ENCODE assay signal across 10 mouse cellular contexts in the genomic region with DNA sequence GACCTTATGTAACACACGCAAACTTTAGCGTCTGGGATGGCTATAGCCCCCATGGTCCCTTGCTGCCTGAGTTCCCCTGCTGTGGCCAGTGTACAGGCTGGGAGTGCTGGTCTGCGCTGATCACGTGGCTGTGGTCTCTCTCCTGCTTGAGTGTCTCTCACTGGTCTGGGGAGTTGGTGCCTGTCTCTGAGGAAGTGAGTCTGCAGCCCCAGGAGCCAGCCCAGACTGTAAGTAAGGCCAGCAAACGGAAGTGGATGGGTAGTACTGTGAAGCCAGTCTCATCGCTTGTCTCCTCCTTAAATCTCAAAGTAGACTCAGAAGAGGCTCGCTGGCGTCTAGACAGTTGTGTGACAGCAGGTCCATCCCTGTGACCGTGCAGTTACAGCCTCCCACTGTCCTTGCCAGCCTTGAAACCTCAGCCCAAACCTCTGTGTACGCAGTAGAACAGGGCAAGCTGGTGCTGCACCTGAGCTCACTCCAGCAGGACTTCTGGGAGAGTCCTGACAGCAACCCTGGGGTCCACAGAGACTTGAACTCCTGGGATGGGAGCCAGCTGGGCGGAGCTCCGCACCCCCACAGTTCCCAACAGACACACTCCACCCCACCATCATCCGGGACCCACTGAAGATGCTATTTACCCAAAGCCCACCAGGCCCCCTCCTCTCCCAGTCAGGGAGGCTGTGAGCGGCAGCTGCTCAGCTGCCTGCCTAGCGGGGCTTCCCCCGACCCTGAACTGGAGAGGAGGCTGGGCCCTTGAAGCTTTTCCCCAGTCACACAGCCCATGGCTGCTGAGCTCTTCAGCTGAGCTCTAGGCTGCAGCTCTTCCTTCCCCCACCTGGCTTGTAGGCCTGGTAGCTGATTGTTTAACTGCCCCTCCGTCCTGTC. TPM values are rescaled to one million over a fixed set of nuclear protein-coding genes. Genes with fewer than 3 reads are reported as not detected.
DNase-seq lines count a peak whose midpoint lies in the region; ATAC-seq lines count a peak whose summit lies in the region.
"Had no signal": no experiment of that assay in that cellular context is flagged by ENCODE, and none has a peak within 500 bp of the region (broad histone marks: within the 10 kb centered on the region; RNA-seq: fewer than 3 reads in every experiment).

No protein-coding gene starts in this region.

- no peak for ATAC-seq in hindbrain, embryonic 11.5 days (ENCODE audit: low FRiP score)
- peak; percentile 67 for ATAC-seq in midbrain, embryonic 13.5 days
- ATAC-seq in midbrain, embryonic 16.5 days, result no peak
- ATAC-seq in intestine, embryonic 16.5 days, result no peak; the same call in 1 of the 2 replicates
- ATAC-seq in stomach, embryonic 14.5 days (ENCODE audit: insufficient number of reproducible peaks, insufficient read depth, low FRiP score, low read depth), result 0 out of 2 replicates have a peak, but pooled peaks have one; percentile 12
- ATAC-seq: inflammation-experienced regulatory T-cells, adult 6 months had no signal

- no peaks in the 10 kb centered on the region for H3K27me3 ChIP-seq in hindbrain, embryonic 10.5 days (ENCODE audit: insufficient read depth, poor library complexity, severe bottlenecking)
- no peaks in the 10 kb centered on the region for H3K27me3 ChIP-seq in hindbrain, embryonic 11.5 days (ENCODE audit: control insufficient read depth, insufficient read depth, low read length)
- H3K27me3 ChIP-seq in midbrain, embryonic 13.5 days, result no peaks in the 10 kb centered on the region
- no peaks in the 10 kb centered on the region for H3K27me3 ChIP-seq in midbrain, embryonic 16.5 days (ENCODE audit: control insufficient read depth, insufficient read depth, low read depth, low read length)
- H3K27me3 ChIP-seq in intestine, embryonic 16.5 days (replicated peaks; ENCODE audit: control insufficient read depth, insufficient read depth, low read length), result no peaks in the 10 kb centered on the region
- no peaks in the 10 kb centered on the region for H3K27me3 ChIP-seq in stomach, embryonic 14.5 days (ENCODE audit: control insufficient read depth, insufficient read depth, low read length)

- H3K9me3 ChIP-seq in hindbrain, embryonic 10.5 days, result peaks cover 6% of the 10 kb centered on the region; the same call in 1 of the 2 replicates
- no peaks in the 10 kb centered on the region for H3K9me3 ChIP-seq in hindbrain, embryonic 11.5 days (ENCODE audit: control insufficient read depth, low read length)
- no peaks in the 10 kb centered on the region for H3K9me3 ChIP-seq in midbrain, embryonic 13.5 days
- no peaks in the 10 kb centered on the region for H3K9me3 ChIP-seq in midbrain, embryonic 16.5 days (replicated peaks; ENCODE audit: control insufficient read depth, low read length, poor library complexity, severe bottlenecking)
- no peaks in the 10 kb centered on the region for H3K9me3 ChIP-seq in intestine, embryonic 16.5 days (ENCODE audit: control insufficient read depth, low read length)
- H3K9me3 ChIP-seq in stomach, embryonic 14.5 days (ENCODE audit: control insufficient read depth, low read depth, low read length), result no peaks in the 10 kb centered on the region

- H3K4me1 ChIP-seq in hindbrain, embryonic 10.5 days (replicated peaks), result peaks cover 35% of the 10 kb centered on the region
- H3K4me1 ChIP-seq in hindbrain, embryonic 11.5 days (replicated peaks; ENCODE audit: control insufficient read depth, insufficient read depth, low read length), result peaks cover 2% of the 10 kb centered on the region; the same call in 1 of the 2 replicates
- peaks cover 16% of the 10 kb centered on the region for H3K4me1 ChIP-seq in midbrain, embryonic 13.5 days (replicated peaks)
- no peaks in the 10 kb centered on the region for H3K4me1 ChIP-seq in midbrain, embryonic 16.5 days (ENCODE audit: control insufficient read depth, insufficient read depth, low read length)
- peaks cover 14% of the 10 kb centered on the region for H3K4me1 ChIP-seq in intestine, embryonic 16.5 days (ENCODE audit: control insufficient read depth, insufficient read depth, low read length)
- H3K4me1 ChIP-seq in stomach, embryonic 14.5 days (ENCODE audit: control insufficient read depth, insufficient read depth, low read length), result peaks cover 17% of the 10 kb centered on the region

- no peak for DNase-seq in hindbrain, embryonic 10.5 days (ENCODE audit: low spot score)
- DNase-seq in hindbrain, embryonic 11.5 days (ENCODE audit: low spot score), result no peak
- no peak for DNase-seq in gastrocnemius, postnatal 4 days (ENCODE audit: low spot score in 2 of 2)
- DNase-seq in ovary, postnatal 14 days (ENCODE audit: low spot score), result no peak
- DNase-seq: thymus, postnatal 36 days had no signal

- 74% methylated on average over 17 of the region's 17 CpGs for WGBS in hindbrain, embryonic 10.5 days
- WGBS in hindbrain, embryonic 11.5 days, result 74% methylated on average over 17 of the region's 17 CpGs
- 63% methylated on average over 17 of the region's 17 CpGs for WGBS in midbrain, embryonic 13.5 days
- 64% methylated on average over 17 of the region's 17 CpGs for WGBS in midbrain, embryonic 16.5 days
- WGBS in intestine, embryonic 16.5 days, result 60% methylated on average over 17 of the region's 17 CpGs
- WGBS in stomach, embryonic 14.5 days, result 60% methylated on average over 17 of the region's 17 CpGs

- no peak overlapping the region for H3K4me3 ChIP-seq in hindbrain, embryonic 10.5 days
- no peak overlapping the region for H3K4me3 ChIP-seq in hindbrain, embryonic 11.5 days (ENCODE audit: low read depth, low read length)
- H3K4me3 ChIP-seq in midbrain, embryonic 13.5 days (replicated peaks), result no peak overlapping the region
- H3K4me3 ChIP-seq in midbrain, embryonic 16.5 days (ENCODE audit: low read depth, low read length), result no peak overlapping the region
- no peak overlapping the region for H3K4me3 ChIP-seq in intestine, embryonic 16.5 days (ENCODE audit: low read length)
- no peak overlapping the region for H3K4me3 ChIP-seq in stomach, embryonic 14.5 days (ENCODE audit: low read depth, low read length)

- peak overlapping the region; percentile 37 for H3K27ac ChIP-seq in hindbrain, embryonic 10.5 days
- H3K27ac ChIP-seq in hindbrain, embryonic 11.5 days (ENCODE audit: low read depth, low read length), result no peak overlapping the region
- peak overlapping the region; percentile 47 for H3K27ac ChIP-seq in midbrain, embryonic 13.5 days
- no peak overlapping the region for H3K27ac ChIP-seq in midbrain, embryonic 16.5 days (ENCODE audit: low read length)
- peak overlapping the region; percentile 5 for H3K27ac ChIP-seq in intestine, embryonic 16.5 days (ENCODE audit: low read length)
- H3K27ac ChIP-seq in stomach, embryonic 14.5 days (ENCODE audit: low read length), result peak overlapping the region; percentile 52; the same call in 1 of the 2 replicates

- H3K36me3 ChIP-seq in hindbrain, embryonic 10.5 days, result peaks cover 41% of the 10 kb centered on the region
- H3K36me3 ChIP-seq in hindbrain, embryonic 11.5 days (ENCODE audit: control insufficient read depth, insufficient read depth, low read length), result no peaks in the 10 kb centered on the region
- 0 out of 2 replicates have a peak, but pooled peaks cover 5% of the 10 kb centered on the region for H3K36me3 ChIP-seq in midbrain, embryonic 13.5 days
- H3K36me3 ChIP-seq in midbrain, embryonic 16.5 days (ENCODE audit: control insufficient read depth, insufficient read depth, low read length), result peaks cover 4% of the 10 kb centered on the region; the same call in 1 of the 2 replicates
- H3K36me3 ChIP-seq in intestine, embryonic 16.5 days (ENCODE audit: control insufficient read depth, insufficient read depth, low read length), result 0 out of 2 replicates have a peak, but pooled peaks cover 8% of the 10 kb centered on the region
- peaks cover 6% of the 10 kb centered on the region for H3K36me3 ChIP-seq in stomach, embryonic 14.5 days (ENCODE audit: control insufficient read depth, insufficient read depth, low read length)

- H3K4me2 ChIP-seq in hindbrain, embryonic 11.5 days (replicated peaks; ENCODE audit: low read depth, low read length), result no peak overlapping the region
- no peak overlapping the region for H3K4me2 ChIP-seq in midbrain, embryonic 13.5 days (replicated peaks)
- no peak overlapping the region for H3K4me2 ChIP-seq in midbrain, embryonic 16.5 days (ENCODE audit: low read length)
- H3K4me2 ChIP-seq in intestine, embryonic 16.5 days (ENCODE audit: low read depth, low read length), result no peak overlapping the region
- no peak overlapping the region for H3K4me2 ChIP-seq in stomach, embryonic 14.5 days (replicated peaks; ENCODE audit: low read depth, low read length)

- no peak overlapping the region for H3K9ac ChIP-seq in hindbrain, embryonic 11.5 days (ENCODE audit: low read depth, low read length)
- peak overlapping the region; percentile 4; the same call in 1 of the 2 replicates for H3K9ac ChIP-seq in midbrain, embryonic 13.5 days (replicated peaks)
- no peak overlapping the region for H3K9ac ChIP-seq in midbrain, embryonic 16.5 days (ENCODE audit: low read depth, low read length)
- no peak overlapping the region for H3K9ac ChIP-seq in intestine, embryonic 16.5 days (ENCODE audit: low read depth, low read length)
- H3K9ac ChIP-seq in stomach, embryonic 14.5 days (replicated peaks; ENCODE audit: low read depth, low read length), result no peak overlapping the region

RNA-seq across cellular contexts. Expression of gene Fance, which starts 18.6 kb away (rescaled TPM):
- 32.6 and 32.9 TPM in 2 replicates for polyA plus RNA-seq in hindbrain, embryonic 10.5 days (2016; fragmentation: Nextera tagmentation; extraction: Ambion mirVana)
- 18.7 and 22.5 TPM in 2 replicates for polyA plus RNA-seq in hindbrain, embryonic 11.5 days (2014; fragmentation: Nextera tagmentation; extraction: Ambion mirVana)
- polyA plus RNA-seq in midbrain, embryonic 13.5 days (2015; fragmentation: Nextera tagmentation; extraction: Ambion mirVana), result 20.2 and 26.9 TPM in 2 replicates
- polyA plus RNA-seq in midbrain, embryonic 16.5 days (2015; fragmentation: Nextera tagmentation; extraction: Ambion mirVana), result 25.2 and 26.3 TPM in 2 replicates
- polyA plus RNA-seq in intestine, embryonic 16.5 days (2015; fragmentation: Nextera tagmentation; extraction: Ambion mirVana), result 20.2 and 21.8 TPM in 2 replicates
- 26.5 and 29.9 TPM in 2 replicates for polyA plus RNA-seq in stomach, embryonic 14.5 days (2014; fragmentation: Nextera tagmentation; extraction: Ambion mirVana)
- 10 to 100 TPM; 24.9 to 25.4 TPM for total RNA-seq in gastrocnemius, postnatal 4 days (2021)

RNA-seq across cellular contexts. Expression of gene Rpl10a, which starts 33.6 kb away (rescaled TPM):
- polyA plus RNA-seq in hindbrain, embryonic 10.5 days (2016; fragmentation: Nextera tagmentation; extraction: Ambion mirVana), result 439 and 483 TPM in 2 replicates
- polyA plus RNA-seq in hindbrain, embryonic 11.5 days (2014; fragmentation: Nextera tagmentation; extraction: Ambion mirVana), result 445 and 475 TPM in 2 replicates
- 382 and 387 TPM in 2 replicates for polyA plus RNA-seq in midbrain, embryonic 13.5 days (2015; fragmentation: Nextera tagmentation; extraction: Ambion mirVana)
- 304 and 312 TPM in 2 replicates for polyA plus RNA-seq in midbrain, embryonic 16.5 days (2015; fragmentation: Nextera tagmentation; extraction: Ambion mirVana)
- polyA plus RNA-seq in intestine, embryonic 16.5 days (2015; fragmentation: Nextera tagmentation; extraction: Ambion mirVana), result 591 and 604 TPM in 2 replicates
- polyA plus RNA-seq in stomach, embryonic 14.5 days (2014; fragmentation: Nextera tagmentation; extraction: Ambion mirVana), result 797 and 911 TPM in 2 replicates
- 100 to 1,000 TPM; 919 to 955 TPM for total RNA-seq in gastrocnemius, postnatal 4 days (2021)

RNA-seq across cellular contexts. Expression of gene Tead3, which starts 55.9 kb away (rescaled TPM):
- polyA plus RNA-seq in hindbrain, embryonic 10.5 days (2016; fragmentation: Nextera tagmentation; extraction: Ambion mirVana), result 5.5 and 6.1 TPM in 2 replicates
- 3.7 and 5.1 TPM in 2 replicates for polyA plus RNA-seq in hindbrain, embryonic 11.5 days (2014; fragmentation: Nextera tagmentation; extraction: Ambion mirVana)
- polyA plus RNA-seq in midbrain, embryonic 13.5 days (2015; fragmentation: Nextera tagmentation; extraction: Ambion mirVana), result 1.9 and 2.9 TPM in 2 replicates
- 1.3 and 1.4 TPM in 2 replicates for polyA plus RNA-seq in midbrain, embryonic 16.5 days (2015; fragmentation: Nextera tagmentation; extraction: Ambion mirVana)
- 8.5 and 9.3 TPM in 2 replicates for polyA plus RNA-seq in intestine, embryonic 16.5 days (2015; fragmentation: Nextera tagmentation; extraction: Ambion mirVana)
- polyA plus RNA-seq in stomach, embryonic 14.5 days (2014; fragmentation: Nextera tagmentation; extraction: Ambion mirVana), result 15.7 and 16.0 TPM in 2 replicates
- total RNA-seq in gastrocnemius, postnatal 4 days (2021), result 10 to 100 TPM; 24.3 to 24.6 TPM
- polyA plus RNA-seq: inflammation-experienced regulatory T-cells, adult 6 months had no signal

Comparison
In these comparisons a context has a peak if more than half of its experiments do, and no peak if none do; other contexts are left out.
1. H3K27ac ChIP-seq: peak in hindbrain, embryonic 10.5 days (single experiment), midbrain, embryonic 13.5 days (single experiment), intestine, embryonic 16.5 days (single experiment) and stomach, embryonic 14.5 days (single experiment); none in hindbrain, embryonic 11.5 days (single experiment) and midbrain, embryonic 16.5 days (single experiment).
2. ATAC-seq: peak in midbrain, embryonic 13.5 days (single experiment) and stomach, embryonic 14.5 days (single experiment); none in hindbrain, embryonic 11.5 days (single experiment), midbrain, embryonic 16.5 days (single experiment) and intestine, embryonic 16.5 days (single experiment).